Mouse (Mus musculus): Measurements from ENCODE around the gene Erc2. TPM values are rescaled to one million over a fixed set of nuclear protein-coding genes. Genes with fewer than 3 reads are reported as not detected.

Erc2 gene
- polyA plus RNA-seq, 1 experiment, result 0.53 TPM

DNA sequence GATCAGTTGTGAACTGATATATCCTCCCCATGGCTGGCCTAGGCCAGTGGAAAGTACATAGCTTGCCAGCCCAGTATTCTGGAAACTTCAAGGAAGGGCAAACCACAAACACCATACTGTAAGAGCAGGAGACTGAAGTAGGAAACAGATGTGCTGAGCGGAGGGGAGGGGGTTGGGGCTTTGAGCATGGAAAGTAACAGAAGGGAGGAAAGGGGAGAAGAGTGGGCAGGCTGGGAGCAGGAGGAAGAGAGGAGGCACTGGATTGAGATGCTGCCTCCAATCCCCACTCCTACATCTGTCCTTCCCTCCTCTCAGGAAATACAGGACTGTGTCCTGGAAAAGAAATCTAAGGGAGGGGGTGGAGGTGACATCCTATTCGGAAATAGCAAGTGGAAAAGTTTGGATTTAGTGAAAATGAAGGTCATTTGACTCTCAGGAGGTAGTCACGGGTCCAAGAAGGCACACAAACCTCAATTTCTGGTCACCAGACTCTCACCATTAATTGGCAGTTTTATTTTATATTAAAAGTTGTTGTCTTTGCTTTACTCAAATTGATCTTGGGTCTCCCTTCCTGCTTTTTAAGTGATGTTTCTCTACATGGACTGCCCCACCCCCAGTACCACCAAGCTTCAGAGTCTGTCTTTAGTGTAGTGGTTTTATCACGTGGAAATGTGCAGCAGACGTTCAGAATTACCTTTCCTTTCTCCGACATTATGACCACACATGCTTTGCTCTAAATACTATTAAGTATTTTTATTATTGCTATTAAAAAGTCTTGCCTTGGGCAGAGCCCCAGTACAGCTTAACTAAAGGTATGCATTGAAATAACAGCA, 167.1 kb downstream of the Erc2 start:
- Histone ChIP-seq H3K4me2 (ENCODE audit: low read depth) (no peak overlapping the region), H3K79me2 (ENCODE audit: control insufficient read depth, insufficient read depth) (no peaks in the 10 kb centered on the region), H3K4me3 (no peak overlapping the region), H3K36me3 (ENCODE audit: control insufficient read depth, insufficient read depth) (no peaks in the 10 kb centered on the region), H3K27me3 (ENCODE audit: control insufficient read depth, insufficient read depth, insufficient read length) (no peaks in the 10 kb centered on the region), H3ac (ENCODE audit: control insufficient read depth, insufficient read length) (no peak overlapping the region)
- no peak for TF ChIP-seq REST (IDR thresholded peaks at IDR 0.05; ENCODE audit: insufficient read depth, insufficient read length)
- no peak for TF ChIP-seq E2F4 (IDR thresholded peaks at IDR 0.05; ENCODE audit: insufficient read depth)
- TF ChIP-seq POLR2A (IDR thresholded peaks at IDR 0.05; ENCODE audit: insufficient read length, low read depth), result no peak
- no peak for TF ChIP-seq TCF12 (IDR thresholded peaks at IDR 0.05; ENCODE audit: insufficient read depth, poor library complexity, severe bottlenecking)
- no peak for TF ChIP-seq SRF (IDR thresholded peaks at IDR 0.05; ENCODE audit: control insufficient read depth, insufficient read length, low read depth)
- no peak for TF ChIP-seq MAX (IDR thresholded peaks at IDR 0.05; ENCODE audit: low read depth)
- TF ChIP-seq MYOD1 (IDR thresholded peaks at IDR 0.05; ENCODE audit: control insufficient read depth in 1 of 3, insufficient read length in 2 of 3, low read depth in 2 of 3), result no peak
- no peak for TF ChIP-seq MYOG (IDR thresholded peaks at IDR 0.05; ENCODE audit: control insufficient read depth in 1 of 3, insufficient read depth in 1 of 3, insufficient read length in 2 of 3, low read depth in 2 of 3)
- TF ChIP-seq POLR2AphosphoS2 (IDR thresholded peaks at IDR 0.05; ENCODE audit: insufficient read length, low read depth), result no peak
- no peak for TF ChIP-seq CEBPB (IDR thresholded peaks at IDR 0.05; ENCODE audit: insufficient read depth, poor library complexity, severe bottlenecking)
- TF ChIP-seq USF1 (IDR thresholded peaks at IDR 0.05; ENCODE audit: low read depth), result no peak
- TF ChIP-seq TCF3 (IDR thresholded peaks at IDR 0.05; ENCODE audit: insufficient read length, low read depth), result no peak

DNA sequence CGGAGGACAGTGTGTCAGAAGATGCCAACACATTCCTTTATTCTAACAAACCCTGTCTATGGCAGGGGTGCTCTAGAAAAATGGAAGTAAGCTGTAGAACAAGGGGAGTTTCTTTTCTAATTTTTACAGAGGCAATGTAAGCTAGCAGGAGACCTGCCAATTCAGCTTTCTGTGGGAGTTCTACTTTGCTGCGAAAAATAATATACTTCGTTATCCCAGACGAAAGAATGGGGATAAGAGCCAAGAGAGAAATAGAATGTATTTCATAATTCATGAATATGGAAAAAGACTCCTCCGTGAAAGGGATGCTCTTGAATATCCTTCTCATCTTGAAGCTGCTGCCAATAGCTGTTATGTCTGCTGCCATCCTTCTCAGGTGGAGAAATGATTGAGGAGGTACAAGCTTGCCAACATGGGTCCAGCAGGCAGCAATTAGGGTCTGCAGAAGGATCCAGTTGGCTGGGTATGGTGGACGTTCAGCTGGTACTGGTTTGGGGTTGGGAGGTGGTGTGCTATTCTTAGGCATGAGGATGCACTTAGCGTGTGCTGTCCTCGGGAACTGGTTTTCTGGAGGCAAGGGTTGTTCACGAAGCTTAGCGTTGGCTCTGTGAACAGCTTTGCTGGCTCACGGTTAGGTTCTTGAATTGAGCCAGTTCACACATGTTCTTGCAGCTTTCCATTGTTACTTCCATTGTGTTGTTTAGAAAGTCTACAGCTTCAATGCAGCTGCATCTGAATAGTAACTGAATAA, 176.1 kb downstream of the Erc2 start:
- H3K4me3 ChIP-seq, result no peak overlapping the region
- H3K36me3 ChIP-seq (ENCODE audit: control insufficient read depth, insufficient read depth), result no peaks in the 10 kb centered on the region
- H3K27me3 ChIP-seq (ENCODE audit: control insufficient read depth, insufficient read depth, insufficient read length), result no peaks in the 10 kb centered on the region
- TF ChIP-seq TCF12 (IDR thresholded peaks at IDR 0.05; ENCODE audit: insufficient read depth, poor library complexity, severe bottlenecking) (no peak), MYOD1 (IDR thresholded peaks at IDR 0.05; ENCODE audit: control insufficient read depth in 1 of 3, insufficient read length in 2 of 3, low read depth in 2 of 3) (no peak), MYOG (IDR thresholded peaks at IDR 0.05; ENCODE audit: control insufficient read depth in 1 of 3, insufficient read depth in 1 of 3, insufficient read length in 2 of 3, low read depth in 2 of 3) (no peak), POLR2A (IDR thresholded peaks at IDR 0.05; ENCODE audit: insufficient read length, low read depth) (no peak), REST (IDR thresholded peaks at IDR 0.05; ENCODE audit: insufficient read depth, insufficient read length) (no peak), MAX (IDR thresholded peaks at IDR 0.05; ENCODE audit: low read depth) (no peak), SRF (IDR thresholded peaks at IDR 0.05; ENCODE audit: control insufficient read depth, insufficient read length, low read depth) (no peak), USF1 (IDR thresholded peaks at IDR 0.05; ENCODE audit: low read depth) (no peak), TCF3 (IDR thresholded peaks at IDR 0.05; ENCODE audit: insufficient read length, low read depth) (no peak), POLR2AphosphoS2 (IDR thresholded peaks at IDR 0.05; ENCODE audit: insufficient read length, low read depth) (no peak)
- H3ac ChIP-seq (ENCODE audit: control insufficient read depth, insufficient read length), result no peak overlapping the region
- H3K4me2 ChIP-seq (ENCODE audit: low read depth), result no peak overlapping the region
- no peaks in the 10 kb centered on the region for H3K79me2 ChIP-seq (ENCODE audit: control insufficient read depth, insufficient read depth)

GRCm38 (mm10) chr14:27800766-27801165, 178.5 kb downstream of the Erc2 start:
- Histone ChIP-seq H3K36me3 (ENCODE audit: control insufficient read depth, insufficient read depth) (no peaks in the 10 kb centered on the region), H3K79me2 (ENCODE audit: control insufficient read depth, insufficient read depth) (no peaks in the 10 kb centered on the region), H3ac (ENCODE audit: control insufficient read depth, insufficient read length) (no peak overlapping the region), H3K27me3 (ENCODE audit: control insufficient read depth, insufficient read depth, insufficient read length) (no peaks in the 10 kb centered on the region), H3K4me3 (no peak overlapping the region), H3K4me2 (ENCODE audit: low read depth) (no peak overlapping the region)
- no peak for TF ChIP-seq SRF (IDR thresholded peaks at IDR 0.05; ENCODE audit: control insufficient read depth, insufficient read length, low read depth)
- no peak for TF ChIP-seq CEBPB (IDR thresholded peaks at IDR 0.05; ENCODE audit: insufficient read depth, poor library complexity, severe bottlenecking)
- no peak for TF ChIP-seq MYOD1 (IDR thresholded peaks at IDR 0.05; ENCODE audit: control insufficient read depth in 1 of 3, insufficient read length in 2 of 3, low read depth in 2 of 3)
- no peak for TF ChIP-seq POLR2A (IDR thresholded peaks at IDR 0.05; ENCODE audit: insufficient read length, low read depth)
- TF ChIP-seq MAX (IDR thresholded peaks at IDR 0.05; ENCODE audit: low read depth), result no peak
- TF ChIP-seq TCF3 (IDR thresholded peaks at IDR 0.05; ENCODE audit: insufficient read length, low read depth), result no peak
- no peak for TF ChIP-seq POLR2AphosphoS2 (IDR thresholded peaks at IDR 0.05; ENCODE audit: insufficient read length, low read depth)
- TF ChIP-seq TCF12 (IDR thresholded peaks at IDR 0.05; ENCODE audit: insufficient read depth, poor library complexity, severe bottlenecking), result no peak
- no peak for TF ChIP-seq REST (IDR thresholded peaks at IDR 0.05; ENCODE audit: insufficient read depth, insufficient read length)
- TF ChIP-seq MYOG (IDR thresholded peaks at IDR 0.05; ENCODE audit: control insufficient read depth in 1 of 3, insufficient read depth in 1 of 3, insufficient read length in 2 of 3, low read depth in 2 of 3), result no peak
- no peak for TF ChIP-seq USF1 (IDR thresholded peaks at IDR 0.05; ENCODE audit: low read depth)
- no peak for TF ChIP-seq E2F4 (IDR thresholded peaks at IDR 0.05; ENCODE audit: insufficient read depth)

GRCm38 (mm10) chr14:27803961-27804360, 181.7 kb downstream of the Erc2 start:
- H3K79me2 ChIP-seq (ENCODE audit: control insufficient read depth, insufficient read depth), result no peaks in the 10 kb centered on the region
- no peak overlapping the region for H3K4me2 ChIP-seq (ENCODE audit: low read depth)
- TF ChIP-seq SRF (IDR thresholded peaks at IDR 0.05; ENCODE audit: control insufficient read depth, insufficient read length, low read depth), result no peak
- TF ChIP-seq POLR2AphosphoS2 (IDR thresholded peaks at IDR 0.05; ENCODE audit: insufficient read length, low read depth), result no peak
- TF ChIP-seq MYOG (IDR thresholded peaks at IDR 0.05; ENCODE audit: control insufficient read depth in 1 of 3, insufficient read depth in 1 of 3, insufficient read length in 2 of 3, low read depth in 2 of 3), result no peak
- TF ChIP-seq CEBPB (IDR thresholded peaks at IDR 0.05; ENCODE audit: insufficient read depth, poor library complexity, severe bottlenecking), result no peak
- no peak for TF ChIP-seq E2F4 (IDR thresholded peaks at IDR 0.05; ENCODE audit: insufficient read depth)
- no peak overlapping the region for H3K4me3 ChIP-seq
- no peaks in the 10 kb centered on the region for H3K27me3 ChIP-seq (ENCODE audit: control insufficient read depth, insufficient read depth, insufficient read length)
- H3K36me3 ChIP-seq (ENCODE audit: control insufficient read depth, insufficient read depth), result no peaks in the 10 kb centered on the region
- H3ac ChIP-seq (ENCODE audit: control insufficient read depth, insufficient read length), result no peak overlapping the region
